Mouse (Mus musculus) forebrain, embryonic 10.5 days (tissue): Measurements from ENCODE around the gene Serpina16. TPM values are rescaled to one million over a fixed set of nuclear protein-coding genes. Genes with fewer than 3 reads are reported as not detected.

Experiments
- DNase-seq: peaks from one replicate; pipeline ENCODE4 v3.0.0-alpha.2; 2017; ENCODE audit warnings: low spot score; ENCODE audit errors: extremely low spot score
- H3K27ac ChIP-seq: fragments of 300-500 bp; sonication (generic); 2 replicates; pipeline ENCODE4 v1.5.1; 2016; ENCODE audit warnings: mild to moderate bottlenecking
- H3K27me3 ChIP-seq: fragments of 300-500 bp; sonication (generic); 2 replicates; pipeline ENCODE4 v1.6.1; 2016; ENCODE audit warnings: mild to moderate bottlenecking; ENCODE audit not compliant: poor library complexity, severe bottlenecking
- H3K36me3 ChIP-seq: fragments of 300-500 bp; sonication (generic); replicated peaks from 2 replicates; pipeline ENCODE4 v1.6.1; 2016; ENCODE audit warnings: mild to moderate bottlenecking, moderate library complexity
- H3K4me1 ChIP-seq: fragments of 300-500 bp; sonication (generic); 2 replicates; pipeline ENCODE4 v1.6.1; 2016
- H3K4me3 ChIP-seq: fragments of 300-500 bp; sonication (generic); 2 replicates; pipeline ENCODE4 v1.5.1; 2016; ENCODE audit warnings: mild to moderate bottlenecking, moderate library complexity
- H3K9me3 ChIP-seq: fragments of 300-500 bp; sonication (generic); 2 replicates; pipeline ENCODE4 v1.6.1; 2016; ENCODE audit warnings: mild to moderate bottlenecking, moderate library complexity
- WGBS: fragments of 180-500 bp; shearing (Covaris S2); methylation state at CpG from one replicate; pipeline ENCODE4 v1.1.7; 2016; 5-methylcytosine and 5-hydroxymethylcytosine counted together
- polyA plus RNA-seq: library from polyadenylated mRNA; unstranded; fragments of >200 nt; fragmentation: Nextera tagmentation; extraction: Ambion mirVana; gene quantifications from 2 replicates; pipeline ENCODE4 v1.2.1, GENCODE M21; 2016

The Serpina16 gene
- not detected in 2 replicates for polyA plus RNA-seq

GRCm38 (mm10) chr12:103676039-103676438, at the start of gene Serpina16:
Serpina16 (minus strand) TSS chr12:103676139.
- no peaks in the 10 kb centered on the region; the same call in 1 of the 2 replicates for H3K9me3 ChIP-seq
- DNase-seq, result no peak
- no peaks in the 10 kb centered on the region for H3K4me1 ChIP-seq
- WGBS, result 88% methylated on average over 1 of the region's 1 CpGs
- no peaks in the 10 kb centered on the region for H3K36me3 ChIP-seq
- no peak within 1 kb of the TSS for H3K27ac ChIP-seq
- H3K27me3 ChIP-seq, result no peaks in the 10 kb centered on the region
- H3K4me3 ChIP-seq, result no peak within 1 kb of the TSS

- 73% methylated on average over 3 of the region's 3 CpGs for WGBS
Observed at GRCm38 (mm10) chr12:103711537-103711936, 35.6 kb upstream of the Serpina16 start.

GRCm38 (mm10) chr12:103710405-103710804, 34.5 kb upstream of the Serpina16 start:
- Histone ChIP-seq H3K36me3 (no peaks in the 10 kb centered on the region), H3K27ac (no peak overlapping the region), H3K4me1 (no peaks in the 10 kb centered on the region), H3K27me3 (no peaks in the 10 kb centered on the region), H3K4me3 (no peak overlapping the region), H3K9me3 (0 out of 2 replicates have a peak, but pooled peaks cover 4% of the 10 kb centered on the region)
- 65% methylated on average over 1 of the region's 1 CpGs for WGBS
- no peak for DNase-seq

More at GRCm38 (mm10) chr12:103711537-103711936, 35.6 kb upstream of the Serpina16 start:
- DNase-seq, result no peak
- Histone ChIP-seq H3K9me3 (peaks cover 13% of the 10 kb centered on the region; the same call in 1 of the 2 replicates), H3K27ac (no peak overlapping the region), H3K36me3 (no peaks in the 10 kb centered on the region), H3K4me3 (no peak overlapping the region), H3K4me1 (no peaks in the 10 kb centered on the region), H3K27me3 (no peaks in the 10 kb centered on the region)

DNA sequence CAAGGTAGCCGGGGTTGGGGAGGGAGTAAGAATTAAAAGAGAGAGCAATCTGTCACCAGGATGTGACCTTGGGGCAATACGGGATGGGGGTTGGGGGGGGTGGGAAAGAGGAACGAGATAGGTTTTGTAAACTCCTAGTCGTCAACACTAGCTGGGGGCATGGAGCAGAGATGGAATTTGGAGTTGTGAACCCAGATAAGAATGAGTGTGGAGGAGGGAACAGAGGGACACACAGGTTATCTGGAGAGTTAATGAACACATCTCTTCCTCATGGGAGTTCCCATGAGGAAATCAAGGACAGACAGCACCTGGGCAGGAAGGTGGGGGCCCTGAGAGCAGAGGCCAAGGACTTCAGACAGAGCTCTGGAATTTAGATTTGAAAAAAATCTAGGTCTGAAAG, 30.2 kb upstream of the Serpina16 start:
- no peak for DNase-seq

DNA sequence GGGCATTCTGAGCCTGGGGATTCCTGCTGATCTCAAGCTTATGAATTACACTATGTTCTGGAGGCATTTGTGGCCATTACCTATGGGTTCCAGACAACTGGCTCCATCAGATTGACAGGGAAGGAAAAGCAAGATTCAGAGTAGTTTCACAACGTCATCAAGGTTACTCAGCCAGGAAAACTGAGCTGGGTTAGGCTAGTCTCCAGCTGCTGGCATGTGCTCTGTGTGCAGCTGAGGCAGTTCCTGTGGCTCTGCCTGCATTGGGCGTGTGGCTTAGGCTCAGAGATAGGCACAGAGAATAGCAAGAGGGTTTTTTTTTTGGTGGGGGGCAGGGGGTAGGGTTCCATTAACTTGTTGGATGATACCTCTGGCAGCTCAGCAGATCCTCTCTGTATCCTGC, 29.6 kb upstream of the Serpina16 start:
- no peak overlapping the region for H3K4me3 ChIP-seq
- DNase-seq, result no peak
- H3K4me1 ChIP-seq, result no peaks in the 10 kb centered on the region
- H3K27me3 ChIP-seq, result no peaks in the 10 kb centered on the region
- no peaks in the 10 kb centered on the region for H3K9me3 ChIP-seq
- no peak overlapping the region for H3K27ac ChIP-seq
- H3K36me3 ChIP-seq, result no peaks in the 10 kb centered on the region
- WGBS, result 74% methylated on average over 2 of the region's 2 CpGs

More for the DNA sequence above, 30.2 kb upstream of the Serpina16 start:
- Histone ChIP-seq H3K36me3 (no peaks in the 10 kb centered on the region), H3K9me3 (no peaks in the 10 kb centered on the region), H3K27me3 (no peaks in the 10 kb centered on the region), H3K27ac (no peak overlapping the region), H3K4me1 (no peaks in the 10 kb centered on the region), H3K4me3 (no peak overlapping the region)
- 90% methylated on average over 4 of the region's 4 CpGs for WGBS

- Histone ChIP-seq H3K36me3 (no peaks in the 10 kb centered on the region), H3K27ac (no peak overlapping the region), H3K4me1 (no peaks in the 10 kb centered on the region), H3K27me3 (no peaks in the 10 kb centered on the region), H3K4me3 (no peak overlapping the region), H3K9me3 (no peaks in the 10 kb centered on the region)
- 87% methylated on average over 4 of the region's 4 CpGs for WGBS
- DNase-seq, result no peak
Observed at GRCm38 (mm10) chr12:103700144-103700750, 24.3 kb upstream of the Serpina16 start.

- Histone ChIP-seq H3K36me3 (no peaks in the 10 kb centered on the region), H3K27ac (no peak within 1 kb of the TSS), H3K9me3 (no peaks in the 10 kb centered on the region), H3K27me3 (no peaks in the 10 kb centered on the region), H3K4me1 (no peaks in the 10 kb centered on the region), H3K4me3 (no peak within 1 kb of the TSS)
- DNase-seq, result no peak
- WGBS, result 95% methylated on average over 8 of the region's 8 CpGs
Observed at GRCm38 (mm10) chr12:103695429-103695828, 19.5 kb upstream of the Serpina16 start, which contains the start of gene Serpina1f. Serpina1f (minus strand) TSS chr12:103695529.

DNA sequence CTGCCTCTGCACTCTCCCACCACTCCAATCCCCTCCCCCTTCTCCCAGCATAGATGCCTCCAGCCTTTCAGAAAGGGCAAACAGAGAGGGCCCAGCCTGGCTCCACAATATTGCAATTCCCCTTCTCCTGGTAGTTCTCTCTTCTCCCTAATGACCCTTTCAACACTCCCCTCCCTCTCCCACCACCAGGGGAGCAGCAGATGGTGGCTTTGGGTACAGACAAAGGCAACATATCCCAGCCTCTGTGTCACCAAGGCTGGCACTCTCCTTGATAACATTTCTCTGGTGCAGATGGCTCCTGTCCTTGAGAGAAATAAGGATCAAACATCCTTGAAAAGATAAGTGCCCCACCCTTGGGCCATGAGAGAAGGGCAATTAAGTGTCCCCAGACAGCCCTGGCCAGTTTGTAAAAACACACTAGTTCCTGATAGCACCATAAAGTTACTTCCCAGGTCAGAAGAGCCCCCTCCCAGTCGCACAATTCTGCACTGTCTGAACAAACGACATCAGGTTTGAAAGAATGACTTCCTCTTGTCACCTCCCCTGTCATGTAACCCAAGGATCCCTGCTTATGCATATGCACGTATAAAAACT, 12.4 kb upstream of the Serpina16 start:
- Histone ChIP-seq H3K4me1 (no peaks in the 10 kb centered on the region), H3K27ac (no peak overlapping the region), H3K36me3 (no peaks in the 10 kb centered on the region), H3K4me3 (no peak overlapping the region), H3K27me3 (no peaks in the 10 kb centered on the region), H3K9me3 (no peaks in the 10 kb centered on the region)
- 73% methylated on average over 3 of the region's 3 CpGs for WGBS
- DNase-seq, result no peak

GRCm38 (mm10) chr12:103687021-103687420, 11.1 kb upstream of the Serpina16 start:
- 84% methylated on average over 7 of the region's 7 CpGs for WGBS
- 0 out of 2 replicates have a peak, but pooled peaks cover 1% of the 10 kb centered on the region for H3K9me3 ChIP-seq
- DNase-seq, result no peak
- H3K27ac ChIP-seq, result no peak overlapping the region
- H3K27me3 ChIP-seq, result no peaks in the 10 kb centered on the region
- H3K4me1 ChIP-seq, result no peaks in the 10 kb centered on the region
- H3K4me3 ChIP-seq, result no peak overlapping the region
- no peaks in the 10 kb centered on the region for H3K36me3 ChIP-seq

DNA sequence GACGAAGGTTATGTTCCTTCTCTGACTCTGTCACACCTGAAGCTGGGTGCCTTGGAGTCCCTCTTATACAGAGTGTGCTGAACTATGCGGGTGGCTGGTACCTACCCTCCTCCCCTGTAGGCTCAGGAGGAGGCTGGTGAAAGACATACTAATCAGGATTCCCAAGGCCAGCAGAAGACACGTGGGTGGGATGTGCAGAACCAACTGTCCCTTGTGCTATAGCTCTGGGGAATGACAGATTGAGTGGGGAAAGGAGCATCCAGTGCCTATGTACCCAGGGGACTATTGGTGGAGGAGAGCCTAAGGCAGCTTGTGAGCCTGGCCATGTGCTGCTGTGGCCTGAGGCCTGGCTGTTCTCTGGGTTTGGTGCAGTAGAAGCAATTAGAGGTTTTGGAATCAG, 10.1 kb upstream of the Serpina16 start:
- H3K4me1 ChIP-seq, result no peaks in the 10 kb centered on the region
- no peak overlapping the region for H3K27ac ChIP-seq
- DNase-seq, result no peak
- no peak overlapping the region for H3K4me3 ChIP-seq
- no peaks in the 10 kb centered on the region for H3K36me3 ChIP-seq
- 0 out of 2 replicates have a peak, but pooled peaks cover 5% of the 10 kb centered on the region for H3K9me3 ChIP-seq
- H3K27me3 ChIP-seq, result no peaks in the 10 kb centered on the region
- WGBS, result 81% methylated on average over 3 of the region's 3 CpGs

GRCm38 (mm10) chr12:103685386-103685785, 9.4 kb upstream of the Serpina16 start:
- H3K4me3 ChIP-seq, result no peak overlapping the region
- WGBS, result 91% methylated on average over 3 of the region's 3 CpGs

DNA sequence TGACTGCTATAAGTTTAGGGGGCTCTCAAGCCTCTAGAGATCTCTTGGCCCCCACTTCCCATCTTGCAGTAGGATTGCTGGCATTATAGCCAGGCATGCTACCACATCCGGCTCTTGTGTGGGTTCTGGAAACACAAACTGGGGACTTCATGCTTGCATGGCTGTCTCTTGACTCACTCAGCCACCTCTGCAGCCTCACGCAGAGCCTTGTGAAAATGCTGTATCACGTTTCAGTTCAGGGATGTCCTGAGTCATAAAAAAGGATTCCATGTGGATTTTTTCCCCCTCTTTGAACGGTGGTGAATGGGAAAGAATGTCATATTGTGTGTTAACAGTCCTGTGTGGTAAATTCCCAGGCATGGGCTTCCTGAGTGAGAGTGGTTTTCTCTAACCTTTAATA, 7.8 kb upstream of the Serpina16 start:
- Histone ChIP-seq H3K27me3 (no peaks in the 10 kb centered on the region), H3K4me1 (no peaks in the 10 kb centered on the region), H3K36me3 (no peaks in the 10 kb centered on the region), H3K4me3 (no peak overlapping the region), H3K27ac (no peak overlapping the region), H3K9me3 (0 out of 2 replicates have a peak, but pooled peaks cover 5% of the 10 kb centered on the region)
- DNase-seq, result no peak
- 77% methylated on average over 4 of the region's 4 CpGs for WGBS

More at GRCm38 (mm10) chr12:103685386-103685785, 9.4 kb upstream of the Serpina16 start:
- Histone ChIP-seq H3K27me3 (no peaks in the 10 kb centered on the region), H3K4me1 (no peaks in the 10 kb centered on the region), H3K36me3 (no peaks in the 10 kb centered on the region), H3K27ac (no peak overlapping the region), H3K9me3 (0 out of 2 replicates have a peak, but pooled peaks cover 5% of the 10 kb centered on the region)
- DNase-seq, result no peak

GRCm38 (mm10) chr12:103681739-103682138, 5.8 kb upstream of the Serpina16 start:
- 83% methylated on average over 2 of the region's 2 CpGs for WGBS
- Histone ChIP-seq H3K4me1 (no peaks in the 10 kb centered on the region), H3K27ac (no peak overlapping the region), H3K4me3 (no peak overlapping the region), H3K27me3 (no peaks in the 10 kb centered on the region), H3K36me3 (no peaks in the 10 kb centered on the region), H3K9me3 (0 out of 2 replicates have a peak, but pooled peaks cover 5% of the 10 kb centered on the region)
- no peak for DNase-seq
